In genomic region chr14:31250222-31251083, GRCm38 (mm10) we compare ENCODE assay signal across 8 mouse cellular contexts. TPM values are rescaled to one million over a fixed set of nuclear protein-coding genes. Genes with fewer than 3 reads are reported as not detected.
DNase-seq lines count a peak whose midpoint lies in the region; ATAC-seq and TF ChIP-seq lines count a peak whose summit lies in the region.

No protein-coding gene starts in this region.

- H3K36me3 ChIP-seq in embryonic facial prominence, embryonic 10.5 days (replicated peaks) = peaks cover 30% of the 10 kb centered on the region
- peaks cover 5% of the 10 kb centered on the region for H3K36me3 ChIP-seq in intestine, embryonic 16.5 days (ENCODE audit: control insufficient read depth, insufficient read depth, low read length)
- peaks cover 17% of the 10 kb centered on the region for H3K36me3 ChIP-seq in midbrain, embryonic 15.5 days (replicated peaks)

- peak overlapping the region; percentile 88 for H3K9ac ChIP-seq in intestine, embryonic 16.5 days (ENCODE audit: low read depth, low read length)
- peak overlapping the region; percentile 100 for H3K9ac ChIP-seq in midbrain, embryonic 15.5 days

- H3K4me2 ChIP-seq in intestine, embryonic 16.5 days (ENCODE audit: low read depth, low read length) = peak overlapping the region; percentile 66
- H3K4me2 ChIP-seq in midbrain, embryonic 15.5 days = peak overlapping the region; percentile 63

- ATAC-seq in intestine, embryonic 16.5 days = peak; percentile 93
- peak; percentile 25; the same call in 1 of the 2 replicates for ATAC-seq in midbrain, embryonic 15.5 days (replicated peaks)

- no peak for DNase-seq in left cerebral cortex, adult 2 months (ENCODE audit: extremely low spot score in 1 of 2, low spot score in 2 of 2)
- DNase-seq in left cerebral cortex, postnatal 36 days (ENCODE audit: low spot score in 2 of 2) = no peak
- no peak for DNase-seq in embryonic facial prominence, embryonic 10.5 days (ENCODE audit: low spot score)
- DNase-seq in gastrocnemius, postnatal 4 days (ENCODE audit: low spot score in 2 of 2) = no peak
- no peak for DNase-seq in left cerebral cortex, adult 11 months (ENCODE audit: low spot score)
- DNase-seq in kidney, postnatal 14 days = no peak

- intact Hi-C loops in left cerebral cortex, adult 2 months (cut with DNase I) = loop anchor here (2.0 to 5.0 kb wide), 3 partner anchors 44 to 233 kb away; partner anchors contain the start of genes Capn7, Gnl3 and Pbrm1
- intact Hi-C loops in left cerebral cortex, postnatal 36 days (cut with DNase I) = loop anchor here (5.0 kb wide), 2 partner anchors 43 to 87 kb away; partner anchors contain the start of genes Capn7 and Tnnc1

- TF ChIP-seq CTCF in left cerebral cortex, adult 2 months (IDR thresholded peaks at IDR 0.05) = no peak

- WGBS in embryonic facial prominence, embryonic 10.5 days = 22% methylated on average over 38 of the region's 38 CpGs
- WGBS in intestine, embryonic 16.5 days = 16% methylated on average over 38 of the region's 38 CpGs
- WGBS in midbrain, embryonic 15.5 days = 21% methylated on average over 38 of the region's 38 CpGs

- H3K27ac ChIP-seq in left cerebral cortex, adult 2 months = peak overlapping the region; percentile 97
- H3K27ac ChIP-seq in embryonic facial prominence, embryonic 10.5 days (replicated peaks) = peak overlapping the region; percentile 97
- peak overlapping the region; percentile 94 for H3K27ac ChIP-seq in intestine, embryonic 16.5 days (ENCODE audit: low read length)
- peak overlapping the region; percentile 92 for H3K27ac ChIP-seq in midbrain, embryonic 15.5 days

- peaks cover 26% of the 10 kb centered on the region for H3K4me1 ChIP-seq in embryonic facial prominence, embryonic 10.5 days
- peaks cover 8% of the 10 kb centered on the region for H3K4me1 ChIP-seq in intestine, embryonic 16.5 days (ENCODE audit: control insufficient read depth, insufficient read depth, low read length)
- peaks cover 23% of the 10 kb centered on the region for H3K4me1 ChIP-seq in midbrain, embryonic 15.5 days

- H3K9me3 ChIP-seq in embryonic facial prominence, embryonic 10.5 days = no peaks in the 10 kb centered on the region
- H3K9me3 ChIP-seq in intestine, embryonic 16.5 days (ENCODE audit: control insufficient read depth, low read length) = no peaks in the 10 kb centered on the region
- H3K9me3 ChIP-seq in midbrain, embryonic 15.5 days = no peaks in the 10 kb centered on the region

- peak overlapping the region; percentile 99 for H3K4me3 ChIP-seq in left cerebral cortex, adult 2 months
- H3K4me3 ChIP-seq in embryonic facial prominence, embryonic 10.5 days = peak overlapping the region; percentile 88
- H3K4me3 ChIP-seq in intestine, embryonic 16.5 days (ENCODE audit: low read length) = peak overlapping the region; percentile 98
- H3K4me3 ChIP-seq in midbrain, embryonic 15.5 days = peak overlapping the region; percentile 98

- H3K27me3 ChIP-seq in embryonic facial prominence, embryonic 10.5 days (replicated peaks; ENCODE audit: low read depth, poor library complexity, severe bottlenecking) = no peaks in the 10 kb centered on the region
- no peaks in the 10 kb centered on the region for H3K27me3 ChIP-seq in intestine, embryonic 16.5 days (replicated peaks; ENCODE audit: control insufficient read depth, insufficient read depth, low read length)
- no peaks in the 10 kb centered on the region for H3K27me3 ChIP-seq in midbrain, embryonic 15.5 days (replicated peaks)

RNA-seq across cellular contexts. Expression of gene Phf7, which starts 0.7 kb away (rescaled TPM):
- 1 to 10 TPM; 3.3 to 4.3 TPM for total RNA-seq in left cerebral cortex, adult 2 months (2021)
- total RNA-seq in left cerebral cortex, postnatal 36 days (2021) = 1 to 10 TPM; 4.4 to 4.6 TPM
- 12.0 and 12.8 TPM in 2 replicates for polyA plus RNA-seq in embryonic facial prominence, embryonic 10.5 days (2016; fragmentation: Nextera tagmentation; extraction: Ambion mirVana)
- 10.5 and 10.8 TPM in 2 replicates for polyA plus RNA-seq in intestine, embryonic 16.5 days (2015; fragmentation: Nextera tagmentation; extraction: Ambion mirVana)
- polyA plus RNA-seq in midbrain, embryonic 15.5 days (2015; fragmentation: Nextera tagmentation; extraction: Ambion mirVana) = 9.9 TPM in 2 replicates
- 1 to 10 TPM; 7.3 to 9.4 TPM for total RNA-seq in gastrocnemius, postnatal 4 days (2021)

RNA-seq across cellular contexts. Expression of gene Bap1, which starts 0.8 kb away (rescaled TPM):
- total RNA-seq in left cerebral cortex, adult 2 months (2021) = 100 to 1,000 TPM; 142 to 146 TPM
- total RNA-seq in left cerebral cortex, postnatal 36 days (2021) = 100 to 1,000 TPM; 144 to 148 TPM
- polyA plus RNA-seq in embryonic facial prominence, embryonic 10.5 days (2016; fragmentation: Nextera tagmentation; extraction: Ambion mirVana) = 139 and 144 TPM in 2 replicates
- polyA plus RNA-seq in intestine, embryonic 16.5 days (2015; fragmentation: Nextera tagmentation; extraction: Ambion mirVana) = 61.8 and 63.3 TPM in 2 replicates
- polyA plus RNA-seq in midbrain, embryonic 15.5 days (2015; fragmentation: Nextera tagmentation; extraction: Ambion mirVana) = 124 and 130 TPM in 2 replicates
- 10 to 100 TPM; 49.3 to 53.2 TPM for total RNA-seq in gastrocnemius, postnatal 4 days (2021)

RNA-seq across cellular contexts. Expression of gene Sema3g, which starts 32.8 kb away (rescaled TPM):
- total RNA-seq in left cerebral cortex, adult 2 months (2021) = 1 to 10 TPM; 5.4 to 6.1 TPM
- 1 to 10 TPM; 4.4 to 5.8 TPM for total RNA-seq in left cerebral cortex, postnatal 36 days (2021)
- polyA plus RNA-seq in embryonic facial prominence, embryonic 10.5 days (2016; fragmentation: Nextera tagmentation; extraction: Ambion mirVana) = 0.76 and 0.79 TPM in 2 replicates
- polyA plus RNA-seq in intestine, embryonic 16.5 days (2015; fragmentation: Nextera tagmentation; extraction: Ambion mirVana) = 0.51 and 0.67 TPM in 2 replicates
- 0.65 and 0.86 TPM in 2 replicates for polyA plus RNA-seq in midbrain, embryonic 15.5 days (2015; fragmentation: Nextera tagmentation; extraction: Ambion mirVana)
- total RNA-seq in gastrocnemius, postnatal 4 days (2021) = 10 to 100 TPM; 11.5 to 11.6 TPM

RNA-seq across cellular contexts. Expression of gene Nisch, which starts 33.7 kb away (rescaled TPM):
- total RNA-seq in left cerebral cortex, adult 2 months (2021) = 100 to 1,000 TPM; 387 to 407 TPM
- 100 to 1,000 TPM; 373 to 412 TPM for total RNA-seq in left cerebral cortex, postnatal 36 days (2021)
- 476 and 493 TPM in 2 replicates for polyA plus RNA-seq in embryonic facial prominence, embryonic 10.5 days (2016; fragmentation: Nextera tagmentation; extraction: Ambion mirVana)
- 217 and 228 TPM in 2 replicates for polyA plus RNA-seq in intestine, embryonic 16.5 days (2015; fragmentation: Nextera tagmentation; extraction: Ambion mirVana)
- 420 and 426 TPM in 2 replicates for polyA plus RNA-seq in midbrain, embryonic 15.5 days (2015; fragmentation: Nextera tagmentation; extraction: Ambion mirVana)
- 100 to 1,000 TPM; 258 to 277 TPM for total RNA-seq in gastrocnemius, postnatal 4 days (2021)

RNA-seq across cellular contexts. Expression of gene Tnnc1, which starts 42.3 kb away (rescaled TPM):
- 10 to 100 TPM; 33.8 to 37.7 TPM for total RNA-seq in left cerebral cortex, adult 2 months (2021)
- total RNA-seq in left cerebral cortex, postnatal 36 days (2021) = 100 to 1,000 TPM in 1 of 2 experiments, 10 to 100 TPM in 1; 41.9 to 150 TPM
- polyA plus RNA-seq in embryonic facial prominence, embryonic 10.5 days (2016; fragmentation: Nextera tagmentation; extraction: Ambion mirVana) = 3.0 and 6.2 TPM in 2 replicates
- 3.5 and 3.7 TPM in 2 replicates for polyA plus RNA-seq in intestine, embryonic 16.5 days (2015; fragmentation: Nextera tagmentation; extraction: Ambion mirVana)
- 2.9 and 4.6 TPM in 2 replicates for polyA plus RNA-seq in midbrain, embryonic 15.5 days (2015; fragmentation: Nextera tagmentation; extraction: Ambion mirVana)
- 100 to 1,000 TPM; 337 to 379 TPM for total RNA-seq in gastrocnemius, postnatal 4 days (2021)
